Mouse (Mus musculus) forebrain, embryonic 12.5 days (tissue): ENCODE measurements around the gene Fgfr1op. TPM values are rescaled to one million over a fixed set of nuclear protein-coding genes. Genes with fewer than 3 reads are reported as not detected.

Experiments
- ATAC-seq: fragments of 200-750 bp; cut with Nextera tagmentation; 2 replicates; pipeline ENCODE4 v1.8.0; 2017; ENCODE audit warnings: moderate TSS enrichment; ENCODE audit not compliant: low FRiP score
- H3K27ac ChIP-seq: fragments of 300-500 bp; sonication (generic); 2 replicates; pipeline ENCODE4 v1.5.1; 2016; ENCODE audit warnings: mild to moderate bottlenecking
- H3K27me3 ChIP-seq: fragments of 300-500 bp; sonication (generic); 2 replicates; pipeline ENCODE4 v1.6.1; 2016; ENCODE audit warnings: mild to moderate bottlenecking
- H3K36me3 ChIP-seq: fragments of 300-500 bp; sonication (generic); replicated peaks from 2 replicates; pipeline ENCODE4 v1.6.1; 2016; ENCODE audit warnings: mild to moderate bottlenecking
- H3K4me1 ChIP-seq: fragments of 300-500 bp; sonication (generic); 2 replicates; pipeline ENCODE4 v1.6.1; 2016
- H3K4me2 ChIP-seq: fragments of 300-500 bp; sonication (generic); 2 replicates; pipeline ENCODE4 v1.6.1; 2016; ENCODE audit warnings: mild to moderate bottlenecking, moderate library complexity
- H3K4me3 ChIP-seq: fragments of 300-500 bp; sonication (generic); replicated peaks from 2 replicates; pipeline ENCODE4 v1.5.1; 2016; ENCODE audit warnings: mild to moderate bottlenecking
- H3K9ac ChIP-seq: fragments of 300-500 bp; sonication (generic); 2 replicates; pipeline ENCODE4 v1.6.1; 2016; ENCODE audit warnings: mild to moderate bottlenecking
- H3K9me3 ChIP-seq: fragments of 300-500 bp; sonication (generic); 2 replicates; pipeline ENCODE4 v1.6.1; 2016
- WGBS: fragments of 180-500 bp; shearing (Covaris S2); methylation state at CpG from one replicate; pipeline ENCODE4 v1.1.7; 2016; 5-methylcytosine and 5-hydroxymethylcytosine counted together
- polyA plus RNA-seq: library from polyadenylated mRNA; unstranded; fragments of >200 nt; fragmentation: Nextera tagmentation; extraction: Ambion mirVana; gene quantifications from 2 replicates; pipeline ENCODE4 v1.2.1, GENCODE M21; 2016

Fgfr1op gene
- polyA plus RNA-seq, 1 experiment from 2014 or later = 39.6 TPM

GRCm38 (mm10) chr17:8211399-8211798 lies 46.1 kb downstream of the Fgfr1op start:
- no peaks in the 10 kb centered on the region for H3K9me3 ChIP-seq
- H3K27ac ChIP-seq = no peak overlapping the region
- WGBS = 88% methylated on average over 6 of the region's 6 CpGs
- H3K9ac ChIP-seq = no peak overlapping the region
- ATAC-seq = no peak
- H3K4me2 ChIP-seq = no peak overlapping the region
- H3K36me3 ChIP-seq = no peaks in the 10 kb centered on the region
- no peaks in the 10 kb centered on the region for H3K4me1 ChIP-seq
- no peak overlapping the region for H3K4me3 ChIP-seq
- H3K27me3 ChIP-seq = no peaks in the 10 kb centered on the region

DNA sequence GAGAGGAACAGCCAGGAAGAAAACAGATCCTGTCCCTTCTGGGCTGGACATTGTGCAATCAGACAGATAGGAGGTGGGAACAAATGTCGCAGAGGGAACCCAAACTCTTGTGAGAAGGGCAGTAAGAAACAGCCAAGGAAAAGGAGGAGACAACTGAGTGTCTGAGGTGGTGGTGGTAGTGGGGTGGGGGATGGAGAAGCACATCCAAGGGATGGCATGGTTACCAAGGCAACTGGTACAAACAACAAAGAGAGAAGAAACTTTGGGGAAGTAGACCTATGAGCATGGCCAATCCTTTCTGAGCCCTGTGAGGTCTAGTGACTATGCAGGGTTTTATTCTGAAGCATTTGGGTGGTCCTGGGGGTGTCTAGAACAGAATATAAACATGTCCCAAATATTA lies 49.1 kb downstream of the Fgfr1op start:
- no peak overlapping the region for H3K9ac ChIP-seq
- no peaks in the 10 kb centered on the region for H3K27me3 ChIP-seq
- 97% methylated on average over 1 of the region's 1 CpGs for WGBS
- no peak for ATAC-seq
- H3K4me1 ChIP-seq = no peaks in the 10 kb centered on the region
- H3K27ac ChIP-seq = no peak overlapping the region
- no peaks in the 10 kb centered on the region for H3K9me3 ChIP-seq
- H3K36me3 ChIP-seq = no peaks in the 10 kb centered on the region
- no peak overlapping the region for H3K4me3 ChIP-seq
- H3K4me2 ChIP-seq = no peak overlapping the region

- H3K9ac ChIP-seq = no peak overlapping the region
- WGBS = 91% methylated on average over 12 of the region's 12 CpGs
- no peak overlapping the region for H3K4me3 ChIP-seq
- no peaks in the 10 kb centered on the region for H3K9me3 ChIP-seq
- no peak overlapping the region for H3K4me2 ChIP-seq
- H3K4me1 ChIP-seq = no peaks in the 10 kb centered on the region
- H3K27me3 ChIP-seq = no peaks in the 10 kb centered on the region
- no peak for ATAC-seq
- no peaks in the 10 kb centered on the region for H3K36me3 ChIP-seq
- H3K27ac ChIP-seq = no peak overlapping the region
Observed at GRCm38 (mm10) chr17:8215016-8215745, 49.9 kb downstream of the Fgfr1op start.

GRCm38 (mm10) chr17:8223225-8223624 lies 57.9 kb downstream of the Fgfr1op start:
- WGBS = 91% methylated on average over 10 of the region's 10 CpGs
- Histone ChIP-seq H3K27me3 (no peaks in the 10 kb centered on the region), H3K4me3 (no peak overlapping the region), H3K27ac (no peak overlapping the region), H3K4me2 (no peak overlapping the region), H3K4me1 (no peaks in the 10 kb centered on the region), H3K36me3 (no peaks in the 10 kb centered on the region), H3K9me3 (no peaks in the 10 kb centered on the region), H3K9ac (no peak overlapping the region)
- no peak for ATAC-seq

- H3K4me2 ChIP-seq = no peak overlapping the region
- H3K27me3 ChIP-seq = no peaks in the 10 kb centered on the region
- WGBS = 76% methylated on average over 1 of the region's 1 CpGs
- no peak overlapping the region for H3K27ac ChIP-seq
- H3K36me3 ChIP-seq = no peaks in the 10 kb centered on the region
- no peak for ATAC-seq
- H3K4me3 ChIP-seq = no peak overlapping the region
- H3K9ac ChIP-seq = no peak overlapping the region
- no peaks in the 10 kb centered on the region for H3K4me1 ChIP-seq
- H3K9me3 ChIP-seq = no peaks in the 10 kb centered on the region
Observed at GRCm38 (mm10) chr17:8224072-8224471, 58.8 kb downstream of the Fgfr1op start.

GRCm38 (mm10) chr17:8225166-8225565 lies 59.9 kb downstream of the Fgfr1op start:
- Histone ChIP-seq H3K9ac (no peak overlapping the region), H3K4me1 (no peaks in the 10 kb centered on the region), H3K4me2 (no peak overlapping the region), H3K27me3 (no peaks in the 10 kb centered on the region), H3K36me3 (no peaks in the 10 kb centered on the region), H3K4me3 (no peak overlapping the region), H3K9me3 (no peaks in the 10 kb centered on the region), H3K27ac (no peak overlapping the region)
- ATAC-seq = no peak
- WGBS = 92% methylated on average over 2 of the region's 2 CpGs

DNA sequence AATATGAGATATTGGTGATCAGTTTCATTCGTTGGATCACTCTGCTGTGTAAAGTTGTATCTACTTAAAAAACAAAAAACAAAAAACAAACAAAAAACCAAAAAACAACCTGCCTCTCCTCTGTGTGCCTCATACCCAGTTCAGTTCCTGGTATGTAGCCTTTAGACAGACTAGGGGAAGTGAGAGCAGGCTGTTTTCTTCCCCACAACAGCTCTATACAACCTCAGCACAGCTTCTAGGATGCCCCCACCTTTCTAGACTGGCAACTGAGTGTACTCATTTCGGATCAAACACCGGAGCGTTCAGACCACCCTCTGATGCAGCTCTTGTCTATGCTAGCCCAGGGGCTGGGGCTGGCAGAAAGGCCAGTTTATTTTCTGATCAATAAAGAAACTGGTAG lies 60.4 kb downstream of the Fgfr1op start:
- no peaks in the 10 kb centered on the region for H3K27me3 ChIP-seq
- no peak overlapping the region for H3K4me2 ChIP-seq
- no peaks in the 10 kb centered on the region for H3K4me1 ChIP-seq
- 75% methylated on average over 4 of the region's 4 CpGs for WGBS
- ATAC-seq = no peak
- no peaks in the 10 kb centered on the region for H3K36me3 ChIP-seq
- no peak overlapping the region for H3K4me3 ChIP-seq
- H3K27ac ChIP-seq = no peak overlapping the region
- H3K9ac ChIP-seq = no peak overlapping the region
- H3K9me3 ChIP-seq = no peaks in the 10 kb centered on the region

- ATAC-seq = no peak
- no peaks in the 10 kb centered on the region for H3K4me1 ChIP-seq
- no peak overlapping the region for H3K27ac ChIP-seq
- 62% methylated on average over 9 of the region's 9 CpGs for WGBS
- no peaks in the 10 kb centered on the region for H3K36me3 ChIP-seq
- no peak overlapping the region for H3K4me3 ChIP-seq
- no peak overlapping the region for H3K4me2 ChIP-seq
- no peak overlapping the region for H3K9ac ChIP-seq
- no peaks in the 10 kb centered on the region for H3K9me3 ChIP-seq
- H3K27me3 ChIP-seq = 0 out of 2 replicates have a peak, but pooled peaks cover 3% of the 10 kb centered on the region
Observed at GRCm38 (mm10) chr17:8228622-8229021, 63.3 kb downstream of the Fgfr1op start.

GRCm38 (mm10) chr17:8229607-8230006 lies 64.3 kb downstream of the Fgfr1op start:
- H3K4me1 ChIP-seq = no peaks in the 10 kb centered on the region
- H3K9me3 ChIP-seq = no peaks in the 10 kb centered on the region
- ATAC-seq = no peak
- H3K36me3 ChIP-seq = no peaks in the 10 kb centered on the region
- H3K27ac ChIP-seq = no peak overlapping the region
- 90% methylated on average over 3 of the region's 3 CpGs for WGBS
- H3K4me3 ChIP-seq = no peak overlapping the region
- H3K4me2 ChIP-seq = no peak overlapping the region
- H3K27me3 ChIP-seq = 0 out of 2 replicates have a peak, but pooled peaks cover 3% of the 10 kb centered on the region
- no peak overlapping the region for H3K9ac ChIP-seq

DNA sequence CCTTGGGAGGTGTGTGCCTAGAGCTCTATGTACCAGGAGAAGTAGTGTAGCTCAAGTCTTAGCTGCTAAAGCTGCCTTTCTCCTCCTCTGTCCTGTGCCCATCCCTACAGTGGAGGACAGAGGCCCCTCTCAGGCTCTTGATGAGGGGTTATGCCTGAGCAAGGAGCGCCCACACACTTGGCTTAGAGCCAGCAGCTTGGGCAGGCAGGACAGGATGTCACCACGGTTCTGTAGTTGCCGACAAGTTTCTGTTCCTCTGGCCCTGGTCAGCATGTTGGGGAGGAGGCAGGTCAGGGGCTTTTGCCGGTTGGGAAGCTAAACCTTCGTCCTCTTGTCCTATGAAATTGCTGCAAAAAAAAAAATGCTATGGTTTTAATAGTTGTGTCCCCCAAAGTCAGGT lies 66.8 kb downstream of the Fgfr1op start:
- Histone ChIP-seq H3K4me3 (no peak overlapping the region), H3K9ac (no peak overlapping the region), H3K36me3 (no peaks in the 10 kb centered on the region), H3K27ac (no peak overlapping the region), H3K4me1 (no peaks in the 10 kb centered on the region), H3K27me3 (0 out of 2 replicates have a peak, but pooled peaks cover 3% of the 10 kb centered on the region), H3K4me2 (no peak overlapping the region), H3K9me3 (no peaks in the 10 kb centered on the region)
- ATAC-seq = no peak
- 87% methylated on average over 5 of the region's 5 CpGs for WGBS

DNA sequence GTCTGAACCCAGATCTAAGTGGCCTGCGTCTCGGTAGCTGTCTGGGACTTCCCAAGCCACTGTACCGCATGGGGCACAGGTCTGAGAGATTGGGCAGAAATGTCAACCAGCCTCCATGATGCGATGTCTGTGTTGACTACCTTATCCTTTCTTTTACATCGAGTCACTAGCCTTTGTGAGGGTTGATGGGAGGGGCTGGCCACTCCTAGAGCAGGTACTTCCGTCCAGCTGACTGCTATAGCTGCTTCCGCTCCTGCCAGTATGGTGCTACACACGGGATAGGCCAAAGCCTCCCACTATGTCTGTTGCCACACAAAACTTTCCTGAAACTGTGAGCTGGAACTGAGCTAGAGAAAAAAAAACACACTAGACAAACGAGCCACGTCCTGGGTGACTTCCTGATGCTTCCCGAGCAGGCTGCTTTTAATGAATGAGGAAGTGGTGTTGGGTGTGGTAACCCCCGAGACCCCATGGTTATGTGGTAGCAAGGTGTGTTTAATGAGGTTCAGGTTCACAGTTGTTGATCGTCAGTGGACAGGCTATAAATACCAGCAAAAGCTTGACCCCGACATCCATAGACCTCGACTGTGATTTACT lies 68.4 kb downstream of the Fgfr1op start:
- no peak overlapping the region for H3K4me2 ChIP-seq
- no peaks in the 10 kb centered on the region for H3K4me1 ChIP-seq
- 84% methylated on average over 15 of the region's 15 CpGs for WGBS
- H3K9me3 ChIP-seq = no peaks in the 10 kb centered on the region
- H3K36me3 ChIP-seq = no peaks in the 10 kb centered on the region
- no peak overlapping the region for H3K4me3 ChIP-seq
- ATAC-seq = no peak
- no peak overlapping the region for H3K9ac ChIP-seq
- H3K27ac ChIP-seq = no peak overlapping the region
- H3K27me3 ChIP-seq = 0 out of 2 replicates have a peak, but pooled peaks cover 3% of the 10 kb centered on the region

- H3K36me3 ChIP-seq = no peaks in the 10 kb centered on the region
- H3K27me3 ChIP-seq = 0 out of 2 replicates have a peak, but pooled peaks cover 3% of the 10 kb centered on the region
- H3K4me3 ChIP-seq = no peak overlapping the region
- no peak overlapping the region for H3K4me2 ChIP-seq
- H3K9ac ChIP-seq = no peak overlapping the region
- WGBS = 80% methylated on average over 4 of the region's 4 CpGs
- no peaks in the 10 kb centered on the region for H3K9me3 ChIP-seq
- ATAC-seq = no peak
- no peak overlapping the region for H3K27ac ChIP-seq
- no peaks in the 10 kb centered on the region for H3K4me1 ChIP-seq
Observed at GRCm38 (mm10) chr17:8234537-8234936, 69.2 kb downstream of the Fgfr1op start.

DNA sequence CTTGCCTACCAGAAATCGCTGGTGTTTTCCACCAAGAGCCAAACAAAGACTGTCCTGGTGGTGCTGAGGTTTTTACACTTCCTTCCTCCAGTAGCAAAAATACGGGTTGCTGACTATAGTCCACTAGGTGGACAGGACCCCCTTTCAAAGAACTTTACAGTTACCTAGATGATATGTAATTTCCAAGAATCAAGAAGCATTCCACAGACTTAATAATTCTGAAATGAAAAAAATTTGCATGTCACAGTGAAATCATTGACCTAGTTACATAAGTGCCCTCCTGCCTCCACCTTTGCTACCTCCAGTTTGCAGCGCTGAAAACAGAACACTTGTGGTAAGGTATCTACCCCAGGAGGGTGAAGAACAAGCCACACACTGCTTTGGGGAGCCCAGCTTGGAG lies 70.4 kb downstream of the Fgfr1op start, which contains the start of gene Ccr6:
Gene Ccr6, plus strand, starts transcription at position 301 of the 400 bp plus-strand sequence.
- no peak for ATAC-seq
- Histone ChIP-seq H3K27ac (no peak within 1 kb of the TSS), H3K27me3 (0 out of 2 replicates have a peak, but pooled peaks cover 3% of the 10 kb centered on the region), H3K4me2 (no peak within 1 kb of the TSS), H3K9me3 (no peaks in the 10 kb centered on the region), H3K4me1 (no peaks in the 10 kb centered on the region), H3K9ac (no peak within 1 kb of the TSS), H3K36me3 (no peaks in the 10 kb centered on the region), H3K4me3 (no peak within 1 kb of the TSS)
- 77% methylated on average over 3 of the region's 3 CpGs for WGBS
